Mouse (Mus musculus) urinary bladder, adult 2 months (tissue): ENCODE results near the gene Arhgap45. TPM values are rescaled to one million over a fixed set of nuclear protein-coding genes. Genes with fewer than 3 reads are reported as not detected.
A peak's percentile ranks its signal among the peaks of the same experiment; 100 is the strongest.

ENCODE experiments used
- DNase-seq: peaks from one replicate; pipeline ENCODE4 v3.0.0; 2022; ENCODE audit warnings: low spot score
- polyA plus RNA-seq: library from polyadenylated mRNA; depleted of rRNA; stranded (reverse); fragments of >200 nt; gene quantifications from 2 replicates; pipeline ENCODE4 v1.2.3, GENCODE M21; 2012

The Arhgap45 gene
- polyA plus RNA-seq, 1 experiment, result 23.0 TPM

DNA sequence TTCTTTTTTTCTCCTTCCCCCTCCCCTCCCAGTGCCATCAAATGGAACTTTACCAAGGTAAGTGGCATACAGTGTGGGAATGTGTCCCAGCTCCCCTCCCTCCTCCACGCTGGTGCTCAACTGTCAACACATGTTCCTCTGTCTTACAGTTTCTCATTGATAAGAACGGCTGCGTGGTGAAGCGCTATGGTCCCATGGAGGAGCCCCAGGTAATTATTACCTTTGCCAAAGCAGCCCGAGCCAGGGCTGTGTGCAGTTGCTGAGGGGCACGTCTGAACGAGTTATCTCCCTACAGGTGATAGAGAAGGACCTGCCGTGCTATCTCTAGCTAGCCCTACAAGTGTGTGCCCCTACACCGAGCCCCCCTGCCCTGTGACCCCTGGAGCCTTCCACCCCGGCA lies 39.4 kb downstream of the Arhgap45 start:
- DNase-seq, result no peak

DNA sequence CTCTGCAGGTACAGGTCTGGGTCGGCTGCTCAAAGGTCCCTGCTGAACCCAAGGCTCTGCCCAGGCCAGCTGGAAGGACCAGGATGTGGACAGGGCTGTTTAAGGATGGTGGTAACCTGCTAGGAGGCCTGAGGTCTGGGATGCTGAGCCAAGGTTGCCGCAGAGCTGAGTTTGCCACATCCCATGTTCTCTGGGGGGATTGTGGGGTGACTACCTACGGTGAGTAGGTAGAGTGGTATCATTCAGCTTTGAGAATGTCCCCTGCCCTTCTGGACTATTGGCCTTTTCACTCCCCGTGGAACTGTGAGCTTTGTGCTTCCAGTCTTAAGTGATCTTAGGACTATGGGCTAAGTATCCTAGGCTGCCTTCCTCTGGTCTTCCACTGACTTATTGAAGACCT lies 40.1 kb downstream of the Arhgap45 start:
- no peak for DNase-seq

DNA sequence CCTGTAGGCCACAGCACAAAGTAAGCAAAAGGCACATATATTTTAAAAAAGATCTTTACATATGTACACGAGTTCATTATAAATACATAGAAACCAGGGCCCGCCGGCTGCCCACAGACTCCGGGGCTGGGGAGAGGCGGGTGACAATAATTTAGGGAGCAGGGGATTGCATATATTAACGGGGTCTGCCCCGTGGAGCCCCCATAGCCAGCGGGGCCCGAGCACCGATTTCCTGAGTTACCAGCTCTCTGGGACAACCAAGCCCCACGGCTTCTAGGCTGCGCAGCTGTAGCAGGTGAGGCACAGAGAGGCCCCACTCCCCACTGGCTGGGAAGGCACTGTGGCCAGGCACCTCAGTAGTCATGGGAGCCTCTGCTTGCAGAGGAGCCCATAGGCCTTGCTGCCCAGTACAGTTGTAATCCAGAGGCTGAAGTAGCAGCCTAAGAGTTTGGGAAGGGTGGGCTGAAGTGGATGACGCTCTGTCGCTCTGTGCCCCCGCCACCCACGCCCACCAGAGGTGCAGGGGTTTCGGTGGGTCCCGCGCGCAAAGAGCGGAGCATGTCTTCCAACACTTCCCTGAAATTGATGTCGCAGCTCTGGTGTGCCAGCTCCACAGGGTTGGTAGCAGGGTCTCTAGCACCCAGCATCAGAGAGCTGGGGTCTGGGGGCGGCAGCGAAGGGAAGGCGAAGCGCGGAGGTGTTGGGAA lies 40.7 kb downstream of the Arhgap45 start:
- DNase-seq, result no peak

DNA sequence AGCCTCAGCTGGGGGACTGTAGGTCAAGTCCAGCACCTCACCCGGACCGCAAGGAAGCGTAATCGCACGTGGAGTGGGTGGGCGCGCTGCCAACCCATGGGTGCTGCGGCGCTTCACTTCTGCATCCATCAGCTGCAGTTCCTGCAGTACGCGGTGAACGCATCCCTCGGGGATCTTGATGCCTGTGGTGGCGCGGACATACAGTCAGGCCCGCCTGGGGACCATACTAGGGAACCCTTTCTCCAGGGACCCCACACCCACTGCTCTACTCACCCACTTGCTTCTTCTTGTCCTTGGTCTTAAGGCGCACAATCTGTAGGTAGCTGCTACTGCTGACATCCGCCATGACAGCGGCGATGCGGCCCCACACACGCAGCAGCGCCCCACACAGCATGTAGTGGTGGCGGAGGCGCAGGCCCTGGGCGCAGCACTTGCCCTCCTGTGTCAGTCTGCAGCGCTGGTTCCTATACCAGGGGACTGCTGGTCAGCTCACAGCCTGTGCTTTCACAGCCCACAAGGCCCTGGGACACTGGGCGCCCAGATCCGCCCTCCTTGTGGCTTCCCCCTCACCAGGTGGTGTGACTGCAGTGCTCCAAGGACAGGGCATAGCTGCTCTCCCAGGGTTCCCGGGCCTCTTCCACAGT lies 41.4 kb downstream of the Arhgap45 start:
- DNase-seq, result no peak

DNA sequence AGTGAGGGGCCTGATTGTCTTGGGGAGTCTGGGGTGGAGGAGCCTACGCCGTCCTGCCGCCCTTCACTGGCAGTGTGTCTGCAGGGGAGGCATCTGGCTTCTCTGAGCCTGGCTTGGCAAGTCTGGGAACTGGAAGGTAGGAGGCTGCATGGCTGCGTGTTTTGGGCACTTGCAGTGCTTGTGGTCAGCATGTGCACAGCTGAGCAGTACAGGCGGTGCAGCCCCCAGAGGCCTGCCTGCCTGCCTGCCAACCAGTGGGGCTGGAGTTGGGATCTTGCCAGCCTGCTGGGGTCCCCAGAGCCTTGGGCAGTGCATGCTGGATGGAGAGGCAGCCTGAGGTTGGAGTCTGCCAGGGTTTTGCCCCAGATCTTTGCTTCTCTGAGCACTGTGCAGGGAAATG lies 46.7 kb downstream of the Arhgap45 start:
- no peak for DNase-seq

DNA sequence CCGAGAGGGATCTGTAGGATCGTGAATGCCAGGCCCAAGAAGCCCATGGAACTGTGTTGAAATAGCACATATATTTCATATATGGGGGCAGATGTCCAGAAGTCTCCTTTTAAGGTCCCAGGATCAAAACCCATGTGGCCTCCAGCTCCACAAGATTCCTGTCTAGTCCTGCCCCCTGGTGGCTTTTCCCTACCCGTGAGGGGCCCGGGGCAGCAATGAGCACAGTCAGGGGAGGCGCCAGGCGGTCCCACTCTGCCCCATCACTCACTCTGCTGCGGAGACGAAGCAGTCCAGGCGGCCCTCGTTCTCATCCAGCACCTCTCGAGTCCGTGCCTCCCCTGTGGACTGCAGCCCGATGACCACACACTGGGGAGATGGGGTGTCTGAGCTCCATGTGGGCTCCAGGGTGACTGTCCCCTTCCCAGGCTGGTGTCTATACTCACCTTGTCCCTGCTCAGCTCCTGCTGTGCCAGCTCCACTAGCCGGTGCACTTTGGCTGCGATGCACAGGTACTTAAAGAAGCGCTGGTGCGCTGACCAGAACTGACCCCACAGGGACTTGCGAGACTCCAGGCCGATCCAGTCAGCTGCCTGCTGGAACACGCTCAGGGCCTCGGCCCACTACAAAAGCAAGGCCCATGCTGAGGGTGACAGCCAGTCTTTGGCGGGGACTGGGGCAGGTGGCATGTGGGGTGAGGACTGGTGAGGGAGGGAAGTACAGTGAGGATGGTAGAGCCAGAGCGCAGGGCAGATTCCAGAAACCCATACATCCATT lies 47.6 kb downstream of the Arhgap45 start:
- DNase-seq, result no peak

DNA sequence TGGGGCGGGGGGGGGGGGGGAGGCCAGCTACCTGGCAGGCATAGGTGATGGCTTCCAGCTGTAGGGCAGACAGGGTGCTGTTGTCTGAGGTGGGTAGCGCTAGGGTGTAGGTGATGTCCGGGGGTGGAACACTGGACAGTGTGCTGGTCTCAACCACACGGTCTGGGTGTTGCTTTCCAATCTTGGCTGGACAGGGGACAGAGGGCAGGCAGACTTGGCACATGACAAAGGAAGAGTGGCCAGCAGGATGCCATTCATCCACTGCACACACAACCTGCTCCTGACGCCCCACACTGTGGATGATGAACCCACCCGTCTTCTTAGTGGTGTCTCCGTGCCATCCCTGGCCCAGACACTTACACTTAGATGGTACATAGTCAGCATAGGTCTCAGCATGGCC lies 52.8 kb downstream of the Arhgap45 start:
- DNase-seq, result no peak

DNA sequence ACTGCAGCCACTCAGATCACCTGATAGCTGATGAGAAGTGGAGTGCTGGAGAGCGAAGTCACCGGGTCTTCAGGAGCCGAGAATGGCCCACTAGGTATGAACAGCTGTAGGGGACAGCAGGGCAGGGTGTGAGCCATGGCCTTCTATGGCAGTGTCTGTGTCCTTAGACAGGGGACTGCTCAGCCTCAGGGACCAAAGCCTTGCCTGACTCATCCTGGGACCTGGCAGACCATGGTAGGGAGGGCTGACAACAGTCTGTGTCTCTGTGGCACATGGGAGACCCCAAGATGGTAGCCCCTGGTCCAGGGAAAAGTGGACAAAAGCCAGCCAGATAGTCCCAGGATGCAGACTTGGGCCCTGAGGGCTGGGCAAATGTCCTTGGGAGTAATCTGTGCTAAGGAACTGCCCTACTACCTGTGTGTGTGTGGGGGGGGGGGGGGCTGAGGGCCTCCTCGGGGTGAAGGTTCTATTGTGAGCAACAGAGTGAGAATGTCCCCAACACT lies 53.5 kb downstream of the Arhgap45 start:
- DNase-seq, result no peak

DNA sequence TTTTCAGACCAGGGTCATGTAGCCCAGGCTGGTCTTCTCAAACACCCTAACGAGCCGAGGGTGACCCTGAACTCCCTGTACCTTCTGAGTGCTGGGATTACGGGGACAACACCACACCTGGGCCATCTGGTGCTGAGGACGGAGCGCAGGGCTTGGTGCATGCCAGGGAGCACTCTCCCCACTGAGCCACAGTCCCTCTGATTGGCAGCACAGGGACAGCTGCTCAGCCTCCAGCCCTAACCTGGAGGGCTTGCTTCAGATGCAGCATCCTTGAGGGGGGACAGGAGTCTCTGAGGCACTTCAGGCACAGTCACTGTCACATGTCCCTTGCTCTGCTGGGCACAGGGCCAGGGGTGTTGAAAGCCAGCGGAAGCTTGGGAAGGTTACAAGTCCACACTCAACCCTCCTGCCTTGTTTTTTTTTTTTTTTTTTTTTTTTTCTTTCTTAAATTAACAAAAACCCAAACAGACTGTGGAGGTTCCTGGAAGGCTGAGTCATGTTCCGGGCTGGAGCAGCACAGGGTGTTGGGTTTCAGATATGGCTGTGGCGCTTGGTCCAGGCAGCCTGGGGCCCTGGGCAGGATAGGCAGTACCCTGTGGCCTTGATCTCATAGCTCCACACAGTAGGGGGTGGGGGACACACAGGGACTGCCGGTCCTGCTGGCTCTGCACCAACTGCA lies 54.5 kb downstream of the Arhgap45 start:
- DNase-seq, result peak; percentile 65

DNA sequence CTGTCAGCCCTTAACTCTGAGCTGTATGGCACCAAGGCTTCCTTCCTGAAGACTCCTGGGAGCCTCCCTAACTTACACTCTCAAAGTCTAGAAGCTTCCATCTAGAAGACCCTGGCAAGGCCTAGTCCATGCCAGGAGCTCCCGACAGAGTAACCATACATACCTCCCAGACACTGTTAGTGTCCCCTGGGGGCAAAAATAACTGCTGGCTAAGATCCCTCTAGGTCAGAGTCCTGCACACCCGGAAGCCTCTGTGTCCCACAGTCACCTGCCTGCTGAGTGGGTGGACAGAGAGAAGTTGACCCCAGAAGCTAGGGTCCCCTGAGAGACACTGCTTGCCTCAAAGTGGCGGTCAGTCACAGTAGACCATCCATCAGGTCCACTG lies 55.1 kb downstream of the Arhgap45 start:
- no peak for DNase-seq

DNA sequence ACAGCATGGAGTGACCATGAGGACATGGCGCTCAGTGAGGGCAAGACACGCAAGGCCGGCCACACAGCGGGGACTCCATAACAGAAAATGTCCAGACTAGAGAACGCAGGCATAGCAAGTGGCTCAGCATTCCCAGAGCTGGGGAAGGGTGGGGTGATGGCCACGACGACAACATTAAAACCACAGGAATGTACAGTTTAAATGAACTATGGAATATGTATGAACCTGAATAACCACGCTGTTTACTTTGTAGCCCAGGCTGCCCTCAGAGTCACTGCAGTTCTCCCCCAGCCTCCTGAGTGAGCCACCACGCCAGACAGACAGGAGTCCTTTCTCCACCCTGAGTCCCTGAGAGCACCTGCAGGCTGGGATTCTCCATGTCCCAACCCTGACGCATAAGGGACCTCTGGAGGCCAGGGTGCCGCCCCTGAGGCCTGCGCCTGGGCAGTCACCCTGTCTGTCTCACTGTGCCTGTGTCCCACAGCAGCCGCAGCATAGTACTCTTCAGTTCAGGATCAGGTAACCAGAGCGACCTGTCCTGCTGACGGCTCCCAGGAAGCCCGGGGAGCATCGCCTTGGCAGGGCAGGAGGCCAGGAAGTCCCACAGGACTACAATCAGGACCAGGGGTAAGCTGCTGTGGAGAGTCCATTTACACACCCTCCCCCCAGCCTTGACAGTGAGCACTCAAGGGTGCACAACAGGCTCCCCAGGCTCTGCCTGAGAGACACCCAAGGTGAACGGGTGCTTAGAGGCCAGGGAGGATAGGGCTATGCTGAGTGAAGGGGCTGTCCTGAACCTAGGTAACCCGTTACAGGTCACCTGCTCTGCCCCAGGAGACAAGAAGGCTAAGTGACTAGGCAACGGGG lies 56.4 kb downstream of the Arhgap45 start:
- no peak for DNase-seq

DNA sequence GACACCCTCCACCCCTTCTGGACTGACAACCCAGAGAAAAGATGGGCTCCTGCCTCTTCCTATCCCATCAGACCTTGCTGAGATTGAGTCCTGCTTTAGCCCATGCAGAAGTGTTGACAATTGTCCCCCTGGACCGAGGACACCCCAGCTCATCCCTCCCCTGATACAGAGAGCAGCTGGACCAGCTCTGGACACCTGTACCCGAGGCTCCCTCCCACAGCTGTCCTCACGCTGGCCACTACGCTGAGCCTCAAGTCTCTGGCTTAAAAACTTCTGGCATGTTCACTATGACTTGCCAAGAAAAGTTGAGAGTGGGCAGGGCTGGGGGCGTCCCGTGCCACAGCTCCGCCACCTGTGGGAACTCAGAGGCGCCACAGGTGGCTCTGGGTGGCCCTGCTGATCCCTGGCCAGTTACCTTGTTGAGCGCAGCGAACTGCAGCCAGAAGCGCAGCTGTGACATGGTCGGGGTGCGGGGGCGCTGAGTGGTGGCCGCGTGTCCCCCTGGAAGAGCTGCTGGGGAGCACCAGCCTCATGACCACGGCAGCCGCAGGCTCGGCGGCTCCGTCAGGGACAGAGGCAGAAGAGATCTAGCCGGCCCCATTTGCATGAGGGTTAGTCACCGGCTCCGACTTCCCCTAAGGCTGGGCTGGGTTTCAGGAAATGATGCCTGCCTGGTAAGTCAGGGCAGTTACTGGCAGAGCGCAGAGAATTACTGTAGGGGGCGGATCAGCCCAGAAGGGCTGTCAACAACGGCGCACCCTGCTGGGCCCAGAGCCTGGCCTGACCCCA lies 58.6 kb downstream of the Arhgap45 start:
- peak; percentile 63 for DNase-seq

DNA sequence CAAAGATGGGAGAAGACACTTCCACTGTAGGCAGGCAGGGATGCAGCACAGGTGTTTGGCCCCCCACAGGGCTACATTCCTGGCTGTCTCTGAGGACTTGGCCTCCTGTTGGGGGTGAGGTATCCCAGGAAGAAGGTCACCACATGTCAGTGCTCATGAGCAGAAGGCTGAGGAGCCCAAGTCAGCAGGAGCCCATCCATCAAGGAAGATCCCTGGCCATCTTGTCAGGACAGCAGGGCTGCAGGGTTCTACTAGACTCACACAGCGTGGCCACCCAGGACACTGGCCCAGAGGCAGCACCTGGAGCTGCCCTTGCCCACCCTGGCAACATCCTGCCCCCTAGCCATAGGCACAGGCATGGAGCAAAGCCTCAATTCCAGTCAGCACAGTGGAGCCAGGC lies 59.5 kb downstream of the Arhgap45 start:
- DNase-seq, result no peak

DNA sequence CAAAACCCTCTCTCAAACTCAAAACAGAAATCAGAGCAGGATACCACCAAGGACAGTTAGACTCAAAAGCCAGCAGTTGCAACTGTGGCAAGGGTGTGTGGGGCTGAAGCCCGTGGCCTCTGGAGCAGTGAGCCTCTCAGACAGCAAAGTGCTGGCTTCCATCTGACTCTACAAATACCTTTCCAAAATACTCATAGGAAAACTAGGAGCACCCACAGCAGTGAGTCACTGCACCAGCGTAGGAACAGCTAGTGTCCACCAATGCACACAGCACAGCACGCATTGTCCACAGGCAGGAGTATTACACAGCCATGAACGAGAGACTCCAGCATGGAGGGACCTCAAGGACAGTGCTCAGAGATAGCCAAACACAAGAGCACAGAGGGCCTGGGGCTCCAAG lies 59.9 kb downstream of the Arhgap45 start:
- DNase-seq, result no peak

DNA sequence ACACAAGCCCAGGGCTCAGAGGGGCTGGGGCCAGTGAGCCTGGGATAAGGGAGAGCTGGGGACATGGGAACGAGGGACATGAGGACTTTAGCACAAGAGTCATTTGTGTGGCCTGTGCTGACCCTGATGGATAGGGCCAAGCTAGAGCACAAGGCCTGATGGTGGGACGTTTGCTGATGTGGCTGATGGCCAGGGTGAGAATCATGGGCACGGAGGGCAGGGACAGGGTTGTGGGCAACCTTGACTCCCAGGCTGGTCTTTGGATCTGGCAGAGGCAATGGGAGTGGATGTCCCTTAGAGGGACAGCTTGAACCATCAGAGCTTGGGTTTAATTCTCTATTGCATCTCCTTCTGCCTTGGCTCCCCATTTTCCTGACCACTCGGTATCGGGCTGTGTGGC lies 60.9 kb downstream of the Arhgap45 start:
- no peak for DNase-seq

DNA sequence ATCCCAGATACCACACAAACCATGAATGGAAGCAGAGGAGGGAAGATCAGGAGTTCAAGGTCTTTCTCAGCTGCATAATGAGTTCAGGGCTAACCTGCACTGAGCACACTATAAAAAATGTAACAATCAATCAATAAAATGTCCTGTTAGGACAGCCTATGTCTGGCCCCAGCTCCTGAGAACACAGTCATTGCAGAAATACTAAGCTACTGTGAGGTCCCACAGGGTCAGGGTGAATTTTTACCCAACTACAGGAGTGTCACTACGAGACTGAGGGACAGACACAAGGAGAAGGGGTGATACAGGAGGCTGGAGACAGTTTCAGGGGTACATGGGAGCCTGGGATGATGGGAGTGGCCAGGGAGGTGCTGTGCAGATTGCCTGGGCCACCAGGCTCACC lies 61.9 kb downstream of the Arhgap45 start:
- no peak for DNase-seq

DNA sequence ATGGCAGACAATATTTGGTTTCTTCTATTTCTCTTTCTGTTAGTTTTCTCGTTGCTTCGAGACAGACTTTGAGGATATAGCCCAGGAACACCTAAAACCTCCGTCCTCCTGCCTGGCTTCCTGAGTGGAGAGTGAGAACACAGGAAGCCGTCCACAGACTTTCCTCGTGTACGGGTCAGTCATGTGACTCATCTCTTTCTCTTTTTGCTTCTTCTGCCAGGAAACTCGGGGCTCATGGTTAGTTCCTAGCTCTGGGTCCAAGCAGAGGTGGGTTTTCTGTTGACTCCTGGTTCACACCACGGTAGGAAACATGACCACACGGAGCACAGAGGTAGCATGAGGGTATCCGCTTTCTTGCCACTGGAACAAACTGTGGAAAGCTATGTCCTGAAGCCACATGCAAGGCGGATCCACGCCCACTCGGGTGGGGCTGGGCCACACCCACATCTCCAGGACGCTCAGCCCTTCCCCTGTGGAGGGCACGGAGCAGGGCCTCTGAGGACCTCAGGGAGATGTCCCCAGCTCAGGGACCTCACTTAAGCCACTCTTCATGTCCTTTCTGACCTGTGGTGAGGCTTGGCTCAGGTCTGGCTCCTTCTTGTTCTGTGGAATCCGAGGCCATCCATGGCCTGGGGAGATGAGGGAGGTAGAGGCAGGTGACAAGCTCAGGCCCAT lies 64.1 kb downstream of the Arhgap45 start:
- DNase-seq, result no peak
